Mouse (Mus musculus) heart, embryonic 15.5 days (tissue): ENCODE results near the gene Cebpb. TPM values are rescaled to one million over a fixed set of nuclear protein-coding genes. Genes with fewer than 3 reads are reported as not detected.
A peak's percentile ranks its signal among the peaks of the same experiment; 100 is the strongest.
"Not testable (repeated sequence)": the region's sequence is repeated elsewhere in the genome, so short reads cannot be mapped to it uniquely, and the experiment has no call there.

Experiments used
- ATAC-seq: fragments of 200-750 bp; cut with Nextera tagmentation; replicated peaks from 2 replicates; pipeline ENCODE4 v1.8.0; 2017; ENCODE audit warnings: low read depth, moderate TSS enrichment; ENCODE audit not compliant: insufficient number of reproducible peaks, insufficient read depth, low FRiP score
- H3K27ac ChIP-seq: fragments of 300-500 bp; sonication (generic); 2 replicates; pipeline ENCODE4 v1.5.1; 2015; ENCODE audit warnings: mild to moderate bottlenecking, inconsistent platforms
- H3K27me3 ChIP-seq: fragments of 300-500 bp; sonication (generic); 2 replicates; pipeline ENCODE4 v1.6.1; 2015; ENCODE audit warnings: inconsistent platforms
- H3K36me3 ChIP-seq: fragments of 300-500 bp; sonication (generic); 2 replicates; pipeline ENCODE4 v1.6.1; 2015; ENCODE audit warnings: mild to moderate bottlenecking, inconsistent platforms
- H3K4me1 ChIP-seq: fragments of 300-500 bp; sonication (generic); replicated peaks from 2 replicates; pipeline ENCODE4 v1.6.1; 2015; ENCODE audit warnings: inconsistent platforms
- H3K4me2 ChIP-seq: fragments of 300-500 bp; sonication (generic); 2 replicates; pipeline ENCODE4 v1.6.1; 2015; ENCODE audit warnings: inconsistent platforms, mild to moderate bottlenecking, moderate library complexity
- H3K4me3 ChIP-seq: fragments of 300-500 bp; sonication (generic); 2 replicates; pipeline ENCODE4 v1.5.1; 2015; ENCODE audit warnings: mild to moderate bottlenecking, inconsistent platforms
- H3K9ac ChIP-seq: fragments of 300-500 bp; sonication (generic); 2 replicates; pipeline ENCODE4 v1.6.1; 2015; ENCODE audit warnings: mild to moderate bottlenecking, inconsistent platforms
- H3K9me3 ChIP-seq: fragments of 300-500 bp; sonication (generic); replicated peaks from 2 replicates; pipeline ENCODE4 v1.6.1; 2016; ENCODE audit warnings: inconsistent platforms
- WGBS: fragments of 180-500 bp; shearing (Covaris S2); methylation state at CpG from one replicate; pipeline ENCODE4 v1.1.7; 2015; ENCODE audit warnings: mixed read lengths; 5-methylcytosine and 5-hydroxymethylcytosine counted together
- polyA plus RNA-seq: library from polyadenylated mRNA; unstranded; fragments of >200 nt; fragmentation: Nextera tagmentation; extraction: Ambion mirVana; gene quantifications from 2 replicates; pipeline ENCODE4 v1.2.1, GENCODE M21; 2015

The Cebpb gene
- polyA plus RNA-seq: 10.2 and 14.3 TPM in 2 replicates

DNA sequence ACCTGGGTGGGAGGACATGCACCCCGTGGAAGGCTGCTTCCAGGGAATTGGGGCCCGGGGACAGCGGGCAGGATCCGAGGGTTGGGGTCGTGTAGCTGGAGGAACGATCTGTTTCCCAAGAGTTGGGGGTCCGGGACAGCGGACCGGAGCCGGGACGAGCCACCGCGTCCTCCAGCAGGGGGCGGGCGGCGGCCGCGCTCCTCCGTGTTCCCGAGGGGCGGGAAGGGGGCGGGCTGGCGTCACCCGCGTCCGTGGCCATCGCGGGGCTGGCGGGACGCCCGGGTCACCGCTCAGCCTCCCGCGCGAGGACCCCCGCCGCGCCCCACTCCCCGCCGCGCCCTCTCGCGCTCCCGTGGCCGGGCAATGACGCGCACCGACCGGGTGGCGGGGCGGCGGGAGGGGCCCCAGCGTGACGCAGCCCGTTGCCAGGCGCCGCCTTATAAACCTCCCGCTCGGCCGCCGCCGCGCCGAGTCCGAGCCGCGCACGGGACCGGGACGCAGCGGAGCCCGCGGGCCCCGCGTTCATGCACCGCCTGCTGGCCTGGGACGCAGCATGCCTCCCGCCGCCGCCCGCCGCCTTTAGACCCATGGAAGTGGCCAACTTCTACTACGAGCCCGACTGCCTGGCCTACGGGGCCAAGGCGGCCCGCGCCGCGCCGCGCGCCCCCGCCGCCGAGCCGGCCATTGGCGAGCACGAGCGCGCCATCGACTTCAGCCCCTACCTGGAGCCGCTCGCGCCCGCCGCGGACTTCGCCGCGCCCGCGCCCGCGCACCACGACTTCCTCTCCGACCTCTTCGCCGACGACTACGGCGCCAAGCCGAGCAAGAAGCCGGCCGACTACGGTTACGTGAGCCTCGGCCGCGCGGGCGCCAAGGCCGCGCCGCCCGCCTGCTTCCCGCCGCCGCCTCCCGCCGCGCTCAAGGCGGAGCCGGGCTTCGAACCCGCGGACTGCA lies at the start of gene Cebpb:
TSS of gene Cebpb (plus strand) at position 418 of the 954 bp plus-strand sequence.
- H3K27ac ChIP-seq: peak within 1 kb of the TSS; percentile 80
- ATAC-seq: peak; percentile 71
- under 1% methylated on average over 110 of the region's 147 CpGs for WGBS
- peak within 1 kb of the TSS; percentile 98 for H3K4me2 ChIP-seq
- H3K9me3 ChIP-seq: no peaks in the 10 kb centered on the region
- peaks cover 35% of the 10 kb centered on the region for H3K4me1 ChIP-seq
- H3K9ac ChIP-seq: peak within 1 kb of the TSS; percentile 84
- peak within 1 kb of the TSS; percentile 75 for H3K4me3 ChIP-seq
- H3K27me3 ChIP-seq: peaks cover 16% of the 10 kb centered on the region
- no peaks in the 10 kb centered on the region for H3K36me3 ChIP-seq

- Histone ChIP-seq H3K9me3 (no peaks in the 10 kb centered on the region), H3K4me1 (no peaks in the 10 kb centered on the region), H3K9ac (no peak overlapping the region), H3K27me3 (no peaks in the 10 kb centered on the region), H3K4me3 (no peak overlapping the region), H3K4me2 (no peak overlapping the region), H3K36me3 (peaks cover 14% of the 10 kb centered on the region), H3K27ac (no peak overlapping the region)
- ATAC-seq: no peak
- WGBS: 83% methylated on average over 3 of the region's 3 CpGs
Observed at GRCm38 (mm10) chr2:167640279-167640678, 48.4 kb upstream of the Cebpb start.

DNA sequence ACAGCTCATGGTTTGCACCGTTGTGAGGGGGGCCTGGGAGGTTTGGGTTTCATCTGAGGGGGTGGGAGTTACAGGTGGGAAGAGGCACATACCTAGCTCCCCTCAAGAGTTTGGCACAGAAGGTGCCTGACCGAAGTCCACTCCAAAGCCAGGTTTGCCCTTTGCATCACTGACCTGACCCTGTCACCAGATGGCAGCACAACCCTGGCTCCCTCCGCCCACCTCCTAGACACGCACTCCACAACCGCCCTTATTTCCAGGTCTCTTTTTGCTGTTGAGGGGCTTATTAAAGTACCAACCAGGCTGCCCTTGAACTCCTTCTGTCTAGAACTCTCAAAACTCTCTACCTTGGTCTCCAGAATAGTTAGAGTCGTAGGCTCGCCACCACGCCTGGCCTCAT lies 47.4 kb upstream of the Cebpb start:
- Histone ChIP-seq H3K4me2 (no peak overlapping the region), H3K27ac (no peak overlapping the region), H3K4me3 (no peak overlapping the region), H3K27me3 (no peaks in the 10 kb centered on the region), H3K9me3 (no peaks in the 10 kb centered on the region), H3K36me3 (peaks cover 15% of the 10 kb centered on the region), H3K9ac (no peak overlapping the region), H3K4me1 (no peaks in the 10 kb centered on the region)
- peak; percentile 43; the same call in 1 of the 2 replicates for ATAC-seq
- 45% methylated on average over 8 of the region's 8 CpGs for WGBS

- Histone ChIP-seq H3K27me3 (no peaks in the 10 kb centered on the region), H3K27ac (no peak overlapping the region), H3K4me1 (no peaks in the 10 kb centered on the region), H3K9ac (no peak overlapping the region), H3K36me3 (peaks cover 15% of the 10 kb centered on the region), H3K4me2 (no peak overlapping the region), H3K9me3 (no peaks in the 10 kb centered on the region), H3K4me3 (no peak overlapping the region)
- 91% methylated on average over 6 of the region's 6 CpGs for WGBS
- no peak for ATAC-seq
Observed at GRCm38 (mm10) chr2:167642164-167642563, 46.6 kb upstream of the Cebpb start.

GRCm38 (mm10) chr2:167643356-167644052 lies 45.2 kb upstream of the Cebpb start:
- WGBS: 83% methylated on average over 13 of the region's 13 CpGs
- not testable (repeated sequence) for H3K9ac ChIP-seq, ATAC-seq, H3K9me3 ChIP-seq, H3K4me2 ChIP-seq, H3K27ac ChIP-seq, H3K27me3 ChIP-seq, H3K4me3 ChIP-seq, H3K4me1 ChIP-seq
- peaks cover 15% of the 10 kb centered on the region for H3K36me3 ChIP-seq

- H3K9me3 ChIP-seq: no peaks in the 10 kb centered on the region
- H3K4me1 ChIP-seq: no peaks in the 10 kb centered on the region
- H3K4me2 ChIP-seq: no peak overlapping the region
- no peaks in the 10 kb centered on the region for H3K27me3 ChIP-seq
- no peak overlapping the region for H3K27ac ChIP-seq
- H3K36me3 ChIP-seq: peaks cover 17% of the 10 kb centered on the region
- no peak overlapping the region for H3K4me3 ChIP-seq
- no peak for ATAC-seq
- no peak overlapping the region for H3K9ac ChIP-seq
- 71% methylated on average over 4 of the region's 4 CpGs for WGBS
Observed at GRCm38 (mm10) chr2:167646411-167646810, 42.3 kb upstream of the Cebpb start.

DNA sequence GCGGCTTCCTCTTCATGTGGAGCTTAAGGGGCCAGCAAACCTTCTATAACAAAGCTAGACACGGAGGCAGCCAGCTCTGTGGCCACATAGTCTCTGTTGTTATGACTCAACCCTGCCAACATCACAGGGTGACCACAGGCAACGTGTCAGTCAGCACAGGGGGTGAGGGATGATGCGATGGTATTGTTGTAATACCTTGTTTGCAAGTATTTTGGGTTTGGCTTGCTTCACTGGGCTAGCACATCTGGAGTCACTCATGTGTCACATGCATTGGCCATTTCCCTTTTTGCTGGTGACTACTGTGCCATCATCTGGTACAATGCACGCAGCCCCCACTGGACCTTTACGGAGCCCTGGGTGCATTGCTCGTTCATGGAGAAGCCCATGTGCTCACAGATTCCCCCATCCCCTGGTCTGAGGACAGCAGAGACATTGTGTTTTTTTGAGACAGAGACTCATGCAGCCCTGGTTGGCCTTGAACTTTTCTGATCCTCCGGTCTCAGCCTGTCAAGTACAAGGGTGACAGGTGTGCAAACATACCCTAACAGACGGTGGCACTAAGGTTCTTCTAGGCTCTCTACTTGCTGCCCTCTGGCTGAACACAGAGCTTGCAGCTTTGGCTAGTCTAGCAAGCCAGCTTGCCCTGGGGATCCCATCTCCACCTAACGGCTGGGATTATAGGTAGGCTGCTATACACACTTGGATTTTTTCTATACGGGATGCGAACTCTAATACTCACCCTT lies 39.3 kb upstream of the Cebpb start:
- Histone ChIP-seq H3K4me3 (no peak overlapping the region), H3K27me3 (no peaks in the 10 kb centered on the region), H3K27ac (no peak overlapping the region), H3K36me3 (peaks cover 19% of the 10 kb centered on the region), H3K4me2 (no peak overlapping the region), H3K4me1 (no peaks in the 10 kb centered on the region), H3K9me3 (no peaks in the 10 kb centered on the region), H3K9ac (no peak overlapping the region)
- WGBS: 83% methylated on average over 12 of the region's 12 CpGs
- no peak for ATAC-seq

- H3K4me2 ChIP-seq: no peak overlapping the region
- no peak for ATAC-seq
- H3K36me3 ChIP-seq: peaks cover 11% of the 10 kb centered on the region
- 90% methylated on average over 9 of the region's 9 CpGs for WGBS
- H3K9ac ChIP-seq: no peak overlapping the region
- H3K4me3 ChIP-seq: no peak overlapping the region
- no peaks in the 10 kb centered on the region for H3K9me3 ChIP-seq
- no peaks in the 10 kb centered on the region for H3K27me3 ChIP-seq
- H3K4me1 ChIP-seq: no peaks in the 10 kb centered on the region
- H3K27ac ChIP-seq: no peak overlapping the region
Observed at GRCm38 (mm10) chr2:167651622-167652021, 37.1 kb upstream of the Cebpb start.

DNA sequence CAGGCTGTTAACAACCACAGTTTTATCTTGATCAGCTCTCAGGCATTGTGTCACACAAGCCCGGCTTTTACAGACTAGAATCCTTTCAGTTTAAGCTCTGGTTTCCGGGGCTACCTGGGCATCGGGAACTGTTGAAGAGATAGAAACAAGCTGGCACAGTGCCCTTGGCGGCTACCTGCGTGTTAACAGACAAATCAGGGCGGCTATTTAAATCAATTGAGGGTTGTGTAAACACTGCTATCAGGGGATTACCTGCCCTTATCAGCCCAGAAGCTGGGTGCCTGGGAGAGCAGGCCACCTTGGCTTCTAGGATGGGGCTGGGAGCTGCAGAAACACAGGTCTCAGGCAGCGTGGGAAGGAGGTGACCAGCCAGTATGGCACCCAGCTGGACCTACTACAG lies 36.0 kb upstream of the Cebpb start:
- peaks cover 11% of the 10 kb centered on the region for H3K36me3 ChIP-seq
- no peaks in the 10 kb centered on the region for H3K9me3 ChIP-seq
- no peak overlapping the region for H3K9ac ChIP-seq
- no peak overlapping the region for H3K4me3 ChIP-seq
- 66% methylated on average over 7 of the region's 7 CpGs for WGBS
- H3K4me2 ChIP-seq: no peak overlapping the region
- peaks cover 6% of the 10 kb centered on the region for H3K4me1 ChIP-seq
- H3K27me3 ChIP-seq: no peaks in the 10 kb centered on the region
- no peak overlapping the region for H3K27ac ChIP-seq
- no peak for ATAC-seq

- Histone ChIP-seq H3K27me3 (no peaks in the 10 kb centered on the region), H3K4me2 (no peak overlapping the region), H3K9ac (no peak overlapping the region), H3K27ac (no peak overlapping the region), H3K9me3 (no peaks in the 10 kb centered on the region), H3K4me1 (peaks cover 27% of the 10 kb centered on the region), H3K36me3 (peaks cover 11% of the 10 kb centered on the region; the same call in 1 of the 2 replicates), H3K4me3 (no peak overlapping the region)
- ATAC-seq: no peak
- WGBS: 85% methylated on average over 10 of the region's 10 CpGs
Observed at GRCm38 (mm10) chr2:167654911-167655600, 33.7 kb upstream of the Cebpb start.
